Mouse (Mus musculus) bone marrow macrophage, adult 2 months (primary cell): Measurements from ENCODE around the gene 4930579F01Rik.

Experiments used
- CTCF ChIP-seq: IDR thresholded peaks from 2 replicates; pipeline ENCODE4 v1.5.1; 2012; ENCODE audit warnings: low read depth, mild to moderate bottlenecking, low read length, moderate library complexity
- POLR2A ChIP-seq: IDR thresholded peaks from 2 replicates; pipeline ENCODE4 v1.6.1; 2012; ENCODE audit warnings: mild to moderate bottlenecking, low read depth, low read length, borderline replicate concordance

DNA sequence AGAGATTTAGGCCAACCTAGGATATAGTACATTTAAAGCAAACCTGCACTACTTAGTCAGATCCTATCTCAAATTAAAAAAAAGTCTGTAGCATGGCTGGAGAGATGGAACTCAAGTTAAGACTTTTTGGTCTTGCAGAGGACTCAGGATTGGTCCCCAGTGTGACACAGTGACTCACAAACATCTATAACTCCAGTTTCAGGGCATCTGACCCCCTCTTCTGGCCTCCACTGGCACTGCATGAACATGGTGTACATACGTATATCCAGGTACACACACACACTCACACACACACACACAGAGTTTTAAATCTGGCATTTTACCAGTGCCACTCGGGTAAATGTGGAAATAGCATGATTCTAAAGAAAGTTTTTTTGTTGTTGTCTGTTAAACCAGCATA is 44.8 kb downstream of the 4930579F01Rik start:
- TF ChIP-seq POLR2A = no peak
- no peak for TF ChIP-seq CTCF
